Mouse (Mus musculus) forebrain, embryonic 16.5 days (tissue): ENCODE measurements around the gene Kif13a. TPM values are rescaled to one million over a fixed set of nuclear protein-coding genes. Genes with fewer than 3 reads are reported as not detected.
A peak's percentile ranks its signal among the peaks of the same experiment; 100 is the strongest.

ENCODE experiments used
- ATAC-seq: fragments of 200-750 bp; cut with Nextera tagmentation; 2 replicates; pipeline ENCODE4 v1.8.0; 2017; ENCODE audit warnings: mild to moderate bottlenecking, moderate library complexity
- H3K27ac ChIP-seq: fragments of 300-500 bp; sonication (generic); 2 replicates; pipeline ENCODE4 v1.5.1; 2014; ENCODE audit warnings: low read length, control low read depth
- H3K27me3 ChIP-seq: fragments of 300-500 bp; sonication (generic); replicated peaks from 2 replicates; pipeline ENCODE4 v1.6.1; 2014; ENCODE audit warnings: low read length; ENCODE audit not compliant: control insufficient read depth, insufficient read depth
- H3K36me3 ChIP-seq: fragments of 300-500 bp; sonication (generic); 2 replicates; pipeline ENCODE4 v1.6.1; 2014; ENCODE audit not compliant: control insufficient read depth, insufficient read depth
- H3K4me1 ChIP-seq: fragments of 300-500 bp; sonication (generic); replicated peaks from 2 replicates; pipeline ENCODE4 v1.6.1; 2014; ENCODE audit warnings: low read length; ENCODE audit not compliant: control insufficient read depth, insufficient read depth
- H3K4me2 ChIP-seq: fragments of 300-500 bp; sonication (generic); 2 replicates; pipeline ENCODE4 v1.6.1; 2014; ENCODE audit warnings: mild to moderate bottlenecking, low read length, control low read depth
- H3K4me3 ChIP-seq: fragments of 300-500 bp; sonication (generic); replicated peaks from 2 replicates; pipeline ENCODE4 v1.5.1; 2014; ENCODE audit warnings: mild to moderate bottlenecking, low read length, control low read depth
- H3K9ac ChIP-seq: fragments of 300-500 bp; sonication (generic); replicated peaks from 2 replicates; pipeline ENCODE4 v1.6.1; 2014; ENCODE audit warnings: low read depth, low read length, control low read depth
- H3K9me3 ChIP-seq: fragments of 300-500 bp; sonication (generic); 2 replicates; pipeline ENCODE4 v1.6.1; 2016; ENCODE audit warnings: low read length; ENCODE audit not compliant: control insufficient read depth
- WGBS: fragments of 180-500 bp; shearing (Covaris S2); extraction: QIAGEN DNeasy Blood & Tissue Kit; methylation state at CpG from one replicate; pipeline ENCODE4 v1.1.7; 2014; 5-methylcytosine and 5-hydroxymethylcytosine counted together
- polyA plus RNA-seq: library from polyadenylated mRNA; unstranded; fragments of >200 nt; fragmentation: Nextera tagmentation; extraction: Ambion mirVana; gene quantifications from 2 replicates; pipeline ENCODE4 v1.2.1, GENCODE M21; 2015

Gene Kif13a
- polyA plus RNA-seq, 1 experiment from 2014 or later: 5.3 TPM

DNA sequence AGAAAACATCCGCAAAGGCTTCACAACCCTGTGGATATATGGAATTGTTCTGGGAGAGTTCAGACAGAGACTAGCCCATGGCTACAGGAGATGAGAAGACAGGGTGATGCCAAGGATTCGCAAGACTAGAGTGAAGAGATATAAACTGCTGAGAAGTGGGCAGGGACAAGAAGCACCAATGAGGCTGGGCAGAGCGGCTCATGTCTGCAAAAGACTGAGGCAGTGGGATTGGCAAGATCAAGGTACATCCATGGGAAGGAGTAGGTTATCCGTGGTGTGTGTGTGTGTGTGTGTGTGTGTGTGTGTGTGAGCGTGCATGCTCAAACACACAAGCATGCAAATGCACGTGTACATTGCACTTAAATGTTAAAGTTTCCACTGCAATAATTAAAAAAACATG lies 49.4 kb downstream of the Kif13a start:
- WGBS: 85% methylated on average over 6 of the region's 6 CpGs
- no peak overlapping the region for H3K4me3 ChIP-seq

DNA sequence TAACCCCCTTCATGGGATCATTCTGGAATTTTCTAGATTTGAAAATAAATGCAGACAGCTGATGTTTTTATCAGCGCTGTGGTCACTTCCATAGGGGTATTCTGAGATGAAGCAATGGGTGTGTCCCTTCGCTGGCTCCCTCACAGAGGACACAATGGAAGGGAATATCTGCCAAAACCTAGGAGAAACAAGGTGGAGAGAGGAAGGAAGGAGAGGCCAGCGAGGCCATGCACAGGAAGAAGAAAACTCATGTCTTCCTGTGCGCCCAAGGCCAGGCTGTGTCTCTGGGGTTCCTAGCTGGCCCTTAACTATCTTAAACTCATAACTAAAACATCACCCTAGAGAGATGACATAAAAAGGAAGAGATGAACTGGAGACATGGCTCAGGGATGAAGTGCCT lies 52.6 kb downstream of the Kif13a start:
- Histone ChIP-seq H3K9me3 (no peaks in the 10 kb centered on the region), H3K36me3 (no peaks in the 10 kb centered on the region), H3K27ac (no peak overlapping the region), H3K27me3 (no peaks in the 10 kb centered on the region), H3K9ac (no peak overlapping the region), H3K4me3 (no peak overlapping the region), H3K4me2 (no peak overlapping the region), H3K4me1 (peaks cover 8% of the 10 kb centered on the region)
- WGBS: 91% methylated on average over 4 of the region's 4 CpGs
- ATAC-seq: no peak

More for the DNA sequence above, 49.4 kb downstream of the Kif13a start:
- ATAC-seq: no peak
- Histone ChIP-seq H3K27me3 (no peaks in the 10 kb centered on the region), H3K36me3 (no peaks in the 10 kb centered on the region), H3K4me2 (no peak overlapping the region), H3K9me3 (no peaks in the 10 kb centered on the region), H3K27ac (no peak overlapping the region), H3K9ac (no peak overlapping the region), H3K4me1 (no peaks in the 10 kb centered on the region)

DNA sequence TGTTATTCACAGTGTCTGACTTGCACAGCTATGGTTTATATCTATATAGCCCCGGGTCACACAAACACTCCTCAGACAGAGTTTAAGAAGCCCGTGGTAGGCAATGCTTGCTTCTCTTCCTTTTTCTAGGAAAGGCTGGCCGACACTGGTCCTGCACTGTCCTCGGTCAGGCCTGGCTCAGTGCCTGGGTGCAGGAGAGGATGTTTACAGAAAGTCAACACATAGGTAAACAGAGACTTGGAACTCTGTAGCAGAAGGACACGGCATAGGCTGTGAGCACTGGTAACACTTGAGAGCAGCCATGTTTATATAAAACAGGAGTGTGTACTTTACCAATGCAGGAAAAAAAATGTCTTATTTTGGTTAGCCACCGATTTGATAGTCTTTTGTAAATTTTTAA lies 54.3 kb downstream of the Kif13a start:
- ATAC-seq: no peak
- Histone ChIP-seq H3K4me2 (no peak overlapping the region), H3K9ac (no peak overlapping the region), H3K4me3 (no peak overlapping the region), H3K36me3 (no peaks in the 10 kb centered on the region), H3K27ac (no peak overlapping the region), H3K27me3 (no peaks in the 10 kb centered on the region), H3K9me3 (no peaks in the 10 kb centered on the region), H3K4me1 (peaks cover 10% of the 10 kb centered on the region)
- WGBS: 83% methylated on average over 6 of the region's 6 CpGs

DNA sequence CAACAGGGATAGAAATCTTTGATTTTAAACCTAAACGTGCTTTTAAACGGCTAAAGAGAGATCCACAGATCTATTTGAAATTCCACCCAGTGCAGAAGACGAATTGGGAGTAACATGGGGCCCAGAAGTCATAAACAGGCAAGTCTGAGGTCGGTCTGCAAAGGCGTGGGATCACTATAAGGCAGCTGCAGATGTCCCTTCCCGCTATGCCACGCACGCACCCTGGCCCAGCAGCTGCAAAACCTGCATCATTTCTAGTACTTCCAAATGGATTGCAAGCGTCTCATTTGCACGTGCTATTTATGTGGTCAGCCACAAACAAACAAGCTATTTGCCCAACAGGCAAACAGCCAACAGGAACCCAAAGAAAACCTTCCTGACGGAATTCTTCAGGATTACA lies 56.9 kb downstream of the Kif13a start:
- Histone ChIP-seq H3K4me3 (no peak overlapping the region), H3K36me3 (no peaks in the 10 kb centered on the region), H3K4me2 (no peak overlapping the region), H3K9me3 (no peaks in the 10 kb centered on the region), H3K9ac (no peak overlapping the region), H3K27ac (no peak overlapping the region), H3K4me1 (peaks cover 10% of the 10 kb centered on the region), H3K27me3 (no peaks in the 10 kb centered on the region)
- WGBS: 69% methylated on average over 11 of the region's 11 CpGs
- no peak for ATAC-seq

DNA sequence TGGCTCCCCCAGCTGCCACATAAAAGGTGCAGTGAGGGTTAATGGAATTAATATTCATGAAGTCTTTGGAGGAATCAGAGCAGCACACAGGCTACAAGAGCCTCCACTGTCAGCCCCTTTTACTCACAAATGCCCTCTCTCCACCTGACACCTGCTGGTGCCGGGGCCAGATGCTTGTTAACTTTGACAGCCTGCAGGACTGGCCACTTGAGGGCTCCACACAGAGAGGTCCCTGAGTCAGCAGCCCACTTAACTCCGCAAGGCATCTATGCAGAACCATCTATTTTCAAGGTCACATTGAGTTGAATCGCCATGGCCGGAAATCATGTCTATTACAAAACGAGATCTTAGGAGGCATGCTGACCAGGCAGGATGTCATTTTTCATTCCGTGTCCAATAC lies 57.5 kb downstream of the Kif13a start:
- peaks cover 10% of the 10 kb centered on the region for H3K4me1 ChIP-seq
- no peak overlapping the region for H3K4me2 ChIP-seq
- no peak overlapping the region for H3K4me3 ChIP-seq
- no peak overlapping the region for H3K27ac ChIP-seq
- no peak overlapping the region for H3K9ac ChIP-seq
- H3K36me3 ChIP-seq: no peaks in the 10 kb centered on the region
- no peaks in the 10 kb centered on the region for H3K27me3 ChIP-seq
- peak; percentile 59 for ATAC-seq
- WGBS: 43% methylated on average over 6 of the region's 6 CpGs
- H3K9me3 ChIP-seq: no peaks in the 10 kb centered on the region

DNA sequence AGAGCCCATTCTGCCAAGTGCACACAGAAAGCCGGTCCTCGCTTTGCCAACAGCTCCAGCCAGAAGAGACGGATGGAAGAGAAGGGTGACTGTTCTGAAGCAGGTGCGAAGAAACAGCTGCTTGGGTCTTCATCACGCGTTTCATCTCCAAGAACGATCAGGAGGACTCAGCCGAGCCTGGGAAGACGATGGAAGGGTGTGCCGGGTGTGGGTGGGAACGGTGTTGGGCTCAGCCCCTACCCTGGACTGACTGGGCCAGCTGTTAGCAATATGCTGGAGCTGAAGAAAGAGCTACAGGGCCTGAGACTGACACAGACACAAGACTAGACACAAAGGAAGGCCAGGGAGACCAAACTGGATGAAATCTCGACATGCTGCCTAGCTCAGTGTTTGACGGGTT lies 60.2 kb downstream of the Kif13a start:
- H3K27me3 ChIP-seq: no peaks in the 10 kb centered on the region
- H3K4me1 ChIP-seq: peaks cover 10% of the 10 kb centered on the region
- ATAC-seq: no peak
- 87% methylated on average over 13 of the region's 13 CpGs for WGBS
- no peaks in the 10 kb centered on the region for H3K36me3 ChIP-seq
- H3K27ac ChIP-seq: no peak overlapping the region
- no peak overlapping the region for H3K4me2 ChIP-seq
- no peaks in the 10 kb centered on the region for H3K9me3 ChIP-seq
- H3K9ac ChIP-seq: no peak overlapping the region
- no peak overlapping the region for H3K4me3 ChIP-seq

DNA sequence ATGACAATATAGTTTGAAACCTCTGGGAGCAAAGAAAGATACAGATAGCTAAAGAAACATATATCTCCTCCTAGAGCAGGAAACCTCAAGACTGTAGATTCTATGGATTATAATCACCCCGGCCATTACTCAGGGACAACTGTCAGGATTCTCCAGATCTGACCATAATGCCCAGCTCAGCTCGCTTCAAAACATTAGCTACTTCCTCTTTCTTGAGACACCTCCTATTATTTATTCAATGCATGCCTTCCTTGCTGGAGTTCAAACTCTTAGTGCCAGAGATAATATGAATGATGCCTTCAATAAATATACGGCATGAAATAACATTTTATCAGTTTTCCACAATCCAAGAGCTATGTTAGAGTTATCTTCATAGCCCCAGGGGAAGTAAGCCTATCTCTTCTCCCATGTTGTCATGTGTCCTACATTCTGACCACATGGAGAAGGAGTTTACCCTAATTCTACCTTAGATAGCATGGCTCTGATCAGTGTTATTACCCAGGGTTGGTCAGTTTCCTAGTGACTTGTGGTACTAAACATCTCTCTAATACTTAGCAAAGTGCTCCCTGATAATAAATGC lies 66.4 kb downstream of the Kif13a start:
- Histone ChIP-seq H3K36me3 (no peaks in the 10 kb centered on the region), H3K27me3 (no peaks in the 10 kb centered on the region), H3K4me1 (no peaks in the 10 kb centered on the region), H3K9me3 (no peaks in the 10 kb centered on the region), H3K27ac (no peak overlapping the region), H3K4me2 (no peak overlapping the region), H3K9ac (no peak overlapping the region), H3K4me3 (no peak overlapping the region)
- ATAC-seq: no peak
- WGBS: 86% methylated on average over 3 of the region's 3 CpGs

DNA sequence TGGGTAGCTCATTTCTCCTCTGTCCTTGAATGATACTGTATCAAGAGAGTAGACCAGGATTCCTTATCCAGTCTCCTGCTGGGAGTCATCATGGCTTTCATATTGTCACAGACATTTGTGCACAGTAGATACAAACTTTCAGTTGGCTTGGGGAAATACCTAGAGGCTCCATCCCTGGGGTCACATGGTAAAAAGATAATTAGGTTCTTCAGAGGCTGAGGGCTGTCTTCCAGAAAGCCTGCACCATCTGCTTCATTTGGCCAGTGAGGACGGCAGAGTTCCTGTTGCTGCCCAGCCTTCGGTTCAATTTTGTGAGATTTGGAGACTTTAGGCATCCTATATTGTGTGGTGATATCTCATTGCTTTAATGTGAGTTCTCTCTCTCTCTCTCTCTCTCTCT lies 69.8 kb downstream of the Kif13a start:
- H3K4me2 ChIP-seq: no peak overlapping the region
- no peak overlapping the region for H3K4me3 ChIP-seq
- no peaks in the 10 kb centered on the region for H3K4me1 ChIP-seq
- no peak for ATAC-seq
- H3K9me3 ChIP-seq: no peaks in the 10 kb centered on the region
- H3K9ac ChIP-seq: no peak overlapping the region
- H3K36me3 ChIP-seq: no peaks in the 10 kb centered on the region
- WGBS: 67% methylated on average over 2 of the region's 2 CpGs
- H3K27ac ChIP-seq: no peak overlapping the region
- no peaks in the 10 kb centered on the region for H3K27me3 ChIP-seq

DNA sequence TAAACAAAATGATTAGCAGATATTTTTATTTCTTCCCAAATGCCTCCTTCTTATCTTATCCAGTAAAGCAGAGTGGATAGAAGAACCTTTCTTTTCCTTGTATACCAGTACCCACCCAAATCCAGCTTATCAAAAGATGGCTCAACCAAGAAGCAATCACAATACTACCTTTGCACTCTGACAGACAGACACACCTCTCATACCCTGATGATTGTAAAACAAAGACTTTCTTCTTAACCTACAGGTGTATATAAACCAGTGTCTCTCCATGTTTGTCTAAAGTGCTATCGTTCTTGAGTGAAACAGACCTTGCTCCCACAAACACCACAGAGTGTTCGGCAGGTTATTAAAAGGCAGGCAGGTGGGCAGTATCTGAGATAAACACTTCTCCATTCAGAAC lies 70.5 kb downstream of the Kif13a start:
- no peak for ATAC-seq
- no peaks in the 10 kb centered on the region for H3K9me3 ChIP-seq
- no peak overlapping the region for H3K4me3 ChIP-seq
- H3K27me3 ChIP-seq: no peaks in the 10 kb centered on the region
- no peak overlapping the region for H3K9ac ChIP-seq
- no peak overlapping the region for H3K4me2 ChIP-seq
- H3K4me1 ChIP-seq: no peaks in the 10 kb centered on the region
- 91% methylated on average over 2 of the region's 2 CpGs for WGBS
- H3K36me3 ChIP-seq: no peaks in the 10 kb centered on the region
- H3K27ac ChIP-seq: no peak overlapping the region

DNA sequence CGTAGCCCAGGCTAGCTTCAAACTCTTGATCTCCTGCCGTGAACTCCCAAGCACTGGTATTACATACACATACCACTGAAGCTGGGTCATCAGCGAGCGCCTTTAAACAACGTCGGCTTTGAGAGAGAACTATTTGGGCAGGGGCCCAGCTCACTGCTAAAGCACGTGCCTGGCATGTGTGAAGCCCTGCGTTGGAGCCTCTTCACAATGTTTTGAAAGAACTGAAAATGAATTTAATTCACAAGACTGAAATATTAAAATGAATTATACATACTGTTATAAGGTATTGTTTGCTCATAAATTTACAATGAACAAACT lies 70.9 kb downstream of the Kif13a start:
- H3K27ac ChIP-seq: no peak overlapping the region
- H3K27me3 ChIP-seq: no peaks in the 10 kb centered on the region
- H3K4me2 ChIP-seq: no peak overlapping the region
- ATAC-seq: no peak
- H3K4me1 ChIP-seq: no peaks in the 10 kb centered on the region
- 69% methylated on average over 8 of the region's 8 CpGs for WGBS
- H3K9me3 ChIP-seq: no peaks in the 10 kb centered on the region
- no peaks in the 10 kb centered on the region for H3K36me3 ChIP-seq
- H3K9ac ChIP-seq: no peak overlapping the region
- H3K4me3 ChIP-seq: no peak overlapping the region
